Mouse (Mus musculus) spleen, adult 2 months (tissue): ENCODE data around the gene Hip1r.

Experiments
- CTCF ChIP-seq: fragments of 200-500 bp; IDR thresholded peaks from 2 replicates; pipeline ENCODE4 v1.5.1; 2011; ENCODE audit warnings: mild to moderate bottlenecking, inconsistent platforms; ENCODE audit not compliant: insufficient read depth, insufficient read length, insufficient replicate concordance; ENCODE audit errors: extremely low read depth
- POLR2A ChIP-seq: fragments of 200-500 bp; IDR thresholded peaks from 2 replicates; pipeline ENCODE4 v1.6.1; 2011; ENCODE audit warnings: low read depth, low read length, inconsistent platforms

- TF ChIP-seq CTCF = no peak
- TF ChIP-seq POLR2A = no peak
These were observed 31.1 kb downstream of the Hip1r start for GRCm38 (mm10) chr5:124004356-124005150.
